Mouse (Mus musculus) lung, postnatal 0 days (tissue): ENCODE measurements around the gene Dkk2. TPM values are rescaled to one million over a fixed set of nuclear protein-coding genes. Genes with fewer than 3 reads are reported as not detected.

Experiments
- ATAC-seq: fragments of 200-750 bp; cut with Nextera tagmentation; 2 replicates; pipeline ENCODE4 v1.8.0; 2017; ENCODE audit warnings: moderate library complexity
- DNase-seq: peaks from one replicate; pipeline ENCODE4 v3.0.0-alpha.2; 2016; ENCODE audit warnings: low spot score
- H3K27ac ChIP-seq: fragments of 300-500 bp; sonication (generic); 2 replicates; pipeline ENCODE4 v1.5.1; 2014; ENCODE audit warnings: antibody characterized with exemption, mild to moderate bottlenecking, low read length, mixed read lengths
- H3K27me3 ChIP-seq: fragments of 300-500 bp; sonication (generic); replicated peaks from 2 replicates; pipeline ENCODE4 v1.6.1; 2014; ENCODE audit warnings: low read length, mixed read lengths; ENCODE audit not compliant: insufficient read depth
- H3K36me3 ChIP-seq: fragments of 300-500 bp; sonication (generic); 2 replicates; pipeline ENCODE4 v1.6.1; 2014; ENCODE audit warnings: low read length, mixed read lengths; ENCODE audit not compliant: insufficient read depth
- H3K4me1 ChIP-seq: fragments of 300-500 bp; sonication (generic); 2 replicates; pipeline ENCODE4 v1.6.1; 2014; ENCODE audit warnings: antibody characterized with exemption, low read depth, low read length, mixed read lengths; ENCODE audit not compliant: insufficient read depth
- H3K4me2 ChIP-seq: fragments of 300-500 bp; sonication (generic); replicated peaks from 2 replicates; pipeline ENCODE4 v1.6.1; 2014; ENCODE audit warnings: low read depth, mild to moderate bottlenecking, low read length, moderate library complexity, mixed read lengths
- H3K4me3 ChIP-seq: fragments of 300-500 bp; sonication (generic); 2 replicates; pipeline ENCODE4 v1.5.1; 2014; ENCODE audit warnings: low read depth, low read length
- H3K9ac ChIP-seq: fragments of 300-500 bp; sonication (generic); replicated peaks from 2 replicates; pipeline ENCODE4 v1.6.1; 2014; ENCODE audit warnings: low read depth, mild to moderate bottlenecking
- H3K9me3 ChIP-seq: fragments of 300-500 bp; sonication (generic); 2 replicates; pipeline ENCODE4 v1.6.1; 2016; ENCODE audit warnings: low read length, mixed read lengths
- CTCF ChIP-seq: IDR thresholded peaks from 2 replicates; pipeline ENCODE4 v1.5.1; 2016; ENCODE audit warnings: antibody characterized with exemption, mild to moderate bottlenecking
- EP300 ChIP-seq: IDR thresholded peaks from 2 replicates; pipeline ENCODE4 v1.6.1; 2016; ENCODE audit warnings: antibody characterized with exemption, mild to moderate bottlenecking, control low read depth
- WGBS: fragments of 180-500 bp; shearing (Covaris S2); extraction: QIAGEN DNeasy Blood & Tissue Kit; methylation state at CpG from one replicate; pipeline ENCODE4 v1.1.7; 2014; 5-methylcytosine and 5-hydroxymethylcytosine counted together
- polyA plus RNA-seq: library from polyadenylated mRNA; unstranded; fragments of >200 nt; fragmentation: Nextera tagmentation; extraction: Ambion mirVana; gene quantifications from 2 replicates; pipeline ENCODE4 v1.2.1, GENCODE M21; 2015

Dkk2 gene
- polyA plus RNA-seq, 1 experiment from 2014 or later: 1.5 TPM

DNA sequence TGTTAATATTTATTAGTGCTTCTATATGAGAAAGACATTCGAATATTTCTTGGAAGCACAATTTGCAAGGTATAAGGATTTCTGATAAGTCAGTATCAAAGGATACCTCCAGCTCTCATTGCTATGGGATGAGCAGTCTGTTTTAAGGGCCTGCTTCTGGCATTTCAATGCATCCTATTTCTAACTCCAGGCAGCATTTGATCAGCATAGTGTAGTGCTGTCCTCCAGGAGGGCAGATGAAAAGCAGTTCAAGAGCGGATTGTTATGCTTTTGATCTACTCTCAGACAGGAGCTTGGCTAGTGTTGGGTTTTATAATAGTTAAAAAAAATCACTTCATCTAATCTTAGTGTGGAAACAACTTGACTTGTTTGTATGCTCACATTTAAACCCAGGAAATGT lies 73.7 kb downstream of the Dkk2 start:
- DNase-seq (no peak), ATAC-seq (no peak)
- Histone ChIP-seq H3K9ac (no peak overlapping the region), H3K36me3 (no peaks in the 10 kb centered on the region), H3K9me3 (no peaks in the 10 kb centered on the region), H3K27ac (no peak overlapping the region), H3K4me2 (no peak overlapping the region), H3K4me3 (no peak overlapping the region), H3K4me1 (no peaks in the 10 kb centered on the region), H3K27me3 (no peaks in the 10 kb centered on the region)
- WGBS: 83% methylated on average over 2 of the region's 2 CpGs
- TF ChIP-seq EP300 (no peak), CTCF (no peak)

- WGBS: 66% methylated on average over 3 of the region's 3 CpGs
- H3K4me2 ChIP-seq: no peak overlapping the region
- DNase-seq: no peak
- no peak for ATAC-seq
- H3K9ac ChIP-seq: no peak overlapping the region
- no peak overlapping the region for H3K27ac ChIP-seq
- no peaks in the 10 kb centered on the region for H3K9me3 ChIP-seq
- H3K27me3 ChIP-seq: no peaks in the 10 kb centered on the region
- no peaks in the 10 kb centered on the region for H3K4me1 ChIP-seq
- no peaks in the 10 kb centered on the region for H3K36me3 ChIP-seq
- no peak for TF ChIP-seq EP300
- TF ChIP-seq CTCF: no peak
- no peak overlapping the region for H3K4me3 ChIP-seq
Observed at GRCm38 (mm10) chr3:132168911-132169310, 83.8 kb downstream of the Dkk2 start.

GRCm38 (mm10) chr3:132186888-132187552 lies 101.9 kb downstream of the Dkk2 start:
- Histone ChIP-seq H3K9ac (no peak overlapping the region), H3K4me3 (no peak overlapping the region), H3K27ac (no peak overlapping the region), H3K36me3 (no peaks in the 10 kb centered on the region), H3K4me1 (no peaks in the 10 kb centered on the region), H3K4me2 (no peak overlapping the region), H3K9me3 (no peaks in the 10 kb centered on the region), H3K27me3 (no peaks in the 10 kb centered on the region)
- ATAC-seq: no peak
- DNase-seq: no peak
- WGBS: 83% methylated on average over 12 of the region's 12 CpGs
- no peak for TF ChIP-seq CTCF
- TF ChIP-seq EP300: no peak

GRCm38 (mm10) chr3:132201950-132202349 lies 116.9 kb downstream of the Dkk2 start:
- H3K9me3 ChIP-seq: no peaks in the 10 kb centered on the region
- no peaks in the 10 kb centered on the region for H3K36me3 ChIP-seq
- TF ChIP-seq EP300 (no peak), CTCF (no peak)
- DNase-seq: no peak
- no peak overlapping the region for H3K9ac ChIP-seq
- H3K27me3 ChIP-seq: no peaks in the 10 kb centered on the region
- 60% methylated on average over 4 of the region's 4 CpGs for WGBS
- no peak for ATAC-seq
- H3K4me1 ChIP-seq: no peaks in the 10 kb centered on the region
- H3K4me3 ChIP-seq: no peak overlapping the region
- H3K4me2 ChIP-seq: no peak overlapping the region
- no peak overlapping the region for H3K27ac ChIP-seq

GRCm38 (mm10) chr3:132202665-132203064 lies 117.6 kb downstream of the Dkk2 start:
- H3K4me1 ChIP-seq: no peaks in the 10 kb centered on the region
- H3K4me2 ChIP-seq: no peak overlapping the region
- H3K4me3 ChIP-seq: no peak overlapping the region
- H3K36me3 ChIP-seq: no peaks in the 10 kb centered on the region
- TF ChIP-seq CTCF: no peak
- TF ChIP-seq EP300: no peak
- no peak overlapping the region for H3K27ac ChIP-seq
- ATAC-seq (no peak), DNase-seq (no peak)
- H3K27me3 ChIP-seq: no peaks in the 10 kb centered on the region
- 81% methylated on average over 5 of the region's 5 CpGs for WGBS
- no peaks in the 10 kb centered on the region for H3K9me3 ChIP-seq
- H3K9ac ChIP-seq: no peak overlapping the region

DNA sequence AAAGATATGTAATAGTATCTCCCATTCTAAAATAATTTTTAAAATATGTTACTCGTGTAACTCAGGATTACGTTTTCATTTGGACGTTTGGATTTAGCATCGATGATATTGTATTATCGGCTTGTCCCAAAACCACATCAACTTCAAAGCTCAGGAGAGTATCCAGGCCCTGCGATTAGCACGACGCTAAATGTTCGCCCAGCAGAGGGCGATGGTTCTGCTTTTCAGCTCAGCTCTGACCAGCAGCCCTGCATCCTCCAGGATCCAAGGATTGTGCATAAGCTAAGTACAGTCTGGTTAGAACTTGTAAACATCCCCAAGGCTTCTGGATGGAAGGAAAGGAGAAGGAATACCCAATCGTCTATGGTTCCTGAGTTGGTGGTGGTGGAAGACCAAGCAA lies 122.4 kb downstream of the Dkk2 start:
- DNase-seq (peak; percentile 57), ATAC-seq (peak; percentile 59)
- TF ChIP-seq CTCF (peak; percentile 79), EP300 (no peak)
- Histone ChIP-seq H3K36me3 (no peaks in the 10 kb centered on the region), H3K4me1 (no peaks in the 10 kb centered on the region), H3K27me3 (no peaks in the 10 kb centered on the region), H3K27ac (no peak overlapping the region), H3K9ac (no peak overlapping the region), H3K9me3 (no peaks in the 10 kb centered on the region), H3K4me3 (no peak overlapping the region), H3K4me2 (no peak overlapping the region)
- WGBS: 26% methylated on average over 11 of the region's 11 CpGs

GRCm38 (mm10) chr3:132211260-132211659 lies 126.2 kb downstream of the Dkk2 start:
- Histone ChIP-seq H3K9ac (no peak overlapping the region), H3K9me3 (no peaks in the 10 kb centered on the region), H3K4me3 (no peak overlapping the region), H3K27me3 (no peaks in the 10 kb centered on the region), H3K27ac (no peak overlapping the region), H3K4me2 (no peak overlapping the region), H3K36me3 (no peaks in the 10 kb centered on the region), H3K4me1 (no peaks in the 10 kb centered on the region)
- DNase-seq (no peak), ATAC-seq (no peak; the same call in 1 of the 2 replicates)
- TF ChIP-seq EP300 (no peak), CTCF (no peak)
- WGBS: 44% methylated on average over 5 of the region's 5 CpGs
